Mouse (Mus musculus) retina, postnatal 1 day (tissue): ENCODE results near the gene Sf3b5.
A peak's percentile ranks its signal among the peaks of the same experiment; 100 is the strongest.

Source experiments
- DNase-seq: peaks from one replicate; pipeline ENCODE4 v3.0.0-alpha.2; 2012

Gene Sf3b5

GRCm38 (mm10) chr10:13005043-13005442 is at the start of gene Sf3b5:
Sf3b5 (plus strand) TSS chr10:13005343.
- DNase-seq, result no peak

DNA sequence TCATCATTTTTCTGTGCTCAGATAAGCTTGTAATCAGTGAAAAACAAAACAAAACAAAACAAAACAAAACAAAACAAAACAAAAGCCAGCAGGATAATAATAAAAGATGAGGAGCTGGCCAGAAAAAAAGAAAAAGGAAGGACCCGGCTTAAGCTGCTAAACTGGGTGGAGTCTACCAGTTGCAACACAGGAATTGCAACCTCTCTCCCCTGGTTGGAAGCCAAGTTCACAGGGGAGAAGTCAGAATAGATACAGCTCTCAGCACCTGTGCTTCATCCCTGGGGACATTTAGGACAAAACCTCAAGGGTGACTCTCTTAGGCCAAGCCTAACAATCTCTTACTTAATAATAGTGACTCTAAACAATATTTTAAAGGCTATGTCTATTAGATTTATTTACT is 49.3 kb upstream of the Sf3b5 start:
- no peak for DNase-seq

- DNase-seq, result no peak
Measured at GRCm38 (mm10) chr10:12957271-12957670, 47.9 kb upstream of the Sf3b5 start.

DNA sequence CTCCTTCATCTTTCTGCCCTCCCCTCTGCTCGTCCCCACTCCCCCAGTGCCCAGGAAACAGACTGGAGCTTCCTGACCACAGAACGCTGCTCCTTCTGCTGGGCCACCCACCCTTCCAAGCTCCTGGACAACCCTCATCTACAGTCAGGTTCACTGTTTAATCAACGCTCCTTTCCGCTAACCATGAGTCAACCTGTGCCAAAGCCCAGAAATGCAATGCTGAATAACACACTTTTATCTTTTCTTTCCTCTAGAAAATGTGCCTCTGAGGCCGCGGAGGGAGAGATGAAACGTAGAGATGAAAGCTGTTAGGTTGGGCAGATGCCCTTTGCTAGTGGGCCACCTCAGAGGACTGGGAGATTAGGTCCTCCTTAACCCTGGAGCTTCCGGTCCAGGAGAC is 43.6 kb upstream of the Sf3b5 start:
- DNase-seq, result no peak

DNA sequence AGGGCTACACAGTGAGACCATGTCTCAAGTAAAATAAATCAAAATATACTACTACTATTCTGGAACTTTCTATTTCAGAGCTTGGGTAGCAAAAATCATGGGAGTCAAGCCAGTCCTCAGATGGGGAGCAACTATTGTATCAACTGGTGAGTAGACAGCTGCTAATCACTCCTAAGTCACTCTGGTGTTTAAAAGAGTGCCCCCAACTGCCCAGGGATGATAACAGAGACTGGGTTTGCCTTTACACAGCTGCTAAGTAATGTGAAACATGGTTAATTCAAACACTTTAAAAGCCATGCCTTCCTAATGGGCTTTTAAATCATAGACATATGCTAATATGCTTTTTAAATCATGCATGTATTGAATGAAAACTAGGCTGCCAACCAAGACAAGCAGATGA is 42.9 kb upstream of the Sf3b5 start:
- no peak for DNase-seq

GRCm38 (mm10) chr10:12963362-12964147 is 41.6 kb upstream of the Sf3b5 start:
- peak; percentile 22 for DNase-seq

- peak; percentile 80 for DNase-seq
Measured at GRCm38 (mm10) chr10:12964151-12965075, 40.7 kb upstream of the Sf3b5 start, which contains the start of gene Stx11. Stx11 (minus strand) TSS chr10:12964298.

DNA sequence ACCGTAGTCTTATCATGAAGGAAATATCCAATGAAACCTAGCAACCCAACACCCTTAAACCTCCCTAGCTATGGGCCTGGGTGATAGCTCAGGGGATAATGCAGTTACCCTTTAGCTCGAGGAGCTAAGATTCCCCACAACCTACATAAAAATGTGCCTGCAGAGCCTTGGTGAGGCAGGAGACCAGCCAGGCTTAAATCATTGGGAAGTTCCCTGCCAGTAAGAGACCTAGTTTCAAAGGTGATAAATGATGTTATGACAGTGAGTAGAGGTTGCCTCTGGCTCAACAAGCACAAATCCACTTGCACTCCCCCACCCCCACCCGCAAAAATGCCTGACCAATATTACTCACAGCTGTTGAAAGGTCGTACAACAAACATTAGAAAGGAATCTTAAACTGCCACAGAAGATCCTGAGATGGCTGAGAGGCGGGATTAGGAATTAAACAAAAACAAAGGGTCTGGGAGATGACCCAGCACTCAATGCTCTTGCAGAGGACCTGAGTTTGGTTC is 39.4 kb upstream of the Sf3b5 start:
- DNase-seq, result no peak

DNA sequence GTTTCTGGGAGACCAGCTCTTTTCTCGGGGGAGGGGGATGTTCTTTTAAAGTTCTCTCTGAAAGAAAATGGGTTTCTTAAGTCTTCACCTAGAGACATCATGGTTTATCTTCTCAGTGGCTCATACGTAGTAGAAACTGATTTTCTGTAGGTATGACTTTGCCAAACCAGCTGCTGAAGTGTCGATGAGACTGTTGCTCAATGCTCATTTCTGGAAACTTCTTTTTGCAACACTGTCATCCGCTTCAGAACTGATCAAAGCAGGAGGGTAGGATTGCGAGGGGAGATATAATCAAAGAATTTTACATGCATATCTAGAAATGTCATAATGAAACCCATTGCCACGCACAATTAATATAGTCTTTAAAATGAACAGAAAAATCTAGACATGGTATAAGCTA is 30.6 kb upstream of the Sf3b5 start:
- no peak for DNase-seq

- no peak for DNase-seq
Measured at GRCm38 (mm10) chr10:12975461-12975860, 29.7 kb upstream of the Sf3b5 start.

- DNase-seq, result no peak
Measured at GRCm38 (mm10) chr10:12975957-12976356, 29.2 kb upstream of the Sf3b5 start.

- no peak for DNase-seq
Measured at GRCm38 (mm10) chr10:12976552-12976951, 28.6 kb upstream of the Sf3b5 start.

- no peak for DNase-seq
Measured at GRCm38 (mm10) chr10:12977787-12978212, 27.3 kb upstream of the Sf3b5 start.

DNA sequence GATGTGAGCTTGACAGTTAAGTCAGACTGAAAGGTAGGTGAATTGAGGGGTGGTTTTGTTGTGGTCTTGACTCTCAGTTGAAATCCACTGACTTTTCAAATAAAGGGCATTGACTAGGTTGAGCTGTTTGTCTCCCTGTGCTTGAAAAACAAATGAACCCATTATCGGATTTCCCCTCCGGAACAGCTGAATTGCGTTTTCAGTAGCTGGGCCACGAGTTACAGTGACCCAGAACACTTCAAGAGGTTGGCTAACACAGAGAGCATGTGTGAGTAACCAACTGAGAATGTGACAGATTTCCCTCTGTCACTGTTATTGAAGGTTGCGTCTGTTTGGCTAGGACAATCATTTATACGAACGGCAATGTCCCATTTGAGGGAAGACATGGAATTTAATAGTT is 24.1 kb upstream of the Sf3b5 start:
- DNase-seq, result no peak

- DNase-seq, result no peak
Measured at GRCm38 (mm10) chr10:12983516-12983915, 21.6 kb upstream of the Sf3b5 start.

DNA sequence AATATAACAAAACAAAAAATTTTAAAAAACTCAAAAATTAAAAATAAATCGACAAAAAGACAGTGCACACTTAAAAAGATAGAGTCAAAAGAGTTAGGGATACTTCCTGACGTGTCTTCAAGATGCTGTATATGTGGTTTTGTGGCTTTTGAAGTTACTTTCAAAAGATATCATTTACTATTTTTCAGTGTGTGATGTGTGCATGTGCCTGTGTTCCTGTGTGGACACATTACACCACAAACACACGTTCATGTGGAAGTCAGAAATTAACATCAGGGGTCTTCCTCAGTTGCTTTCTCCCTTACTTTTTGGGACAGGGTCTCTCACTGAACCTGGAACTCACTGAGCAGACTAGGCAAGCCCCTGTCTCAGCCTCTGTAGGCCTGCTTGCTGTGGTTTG is 20.1 kb upstream of the Sf3b5 start:
- DNase-seq, result no peak

DNA sequence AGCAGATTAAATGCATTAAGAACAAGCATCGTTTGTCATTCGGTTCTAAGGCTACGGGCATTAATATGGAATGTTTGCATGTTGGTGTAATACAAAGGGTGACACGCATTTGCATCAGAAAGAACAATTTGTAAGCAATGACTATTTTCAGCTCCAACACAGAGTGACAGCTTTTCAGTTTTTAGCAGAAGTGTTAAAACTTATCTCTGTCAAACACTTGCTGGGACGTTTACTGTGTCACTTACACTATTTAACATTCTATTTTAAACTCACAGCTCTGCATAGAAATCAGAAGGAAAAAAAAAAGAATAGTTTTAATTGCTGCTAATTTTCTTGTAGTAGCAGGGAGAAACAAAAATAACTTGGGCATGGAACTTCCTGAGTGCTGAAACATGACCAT is 18.7 kb upstream of the Sf3b5 start:
- no peak for DNase-seq

GRCm38 (mm10) chr10:12986943-12987342 is 18.2 kb upstream of the Sf3b5 start:
- no peak for DNase-seq

DNA sequence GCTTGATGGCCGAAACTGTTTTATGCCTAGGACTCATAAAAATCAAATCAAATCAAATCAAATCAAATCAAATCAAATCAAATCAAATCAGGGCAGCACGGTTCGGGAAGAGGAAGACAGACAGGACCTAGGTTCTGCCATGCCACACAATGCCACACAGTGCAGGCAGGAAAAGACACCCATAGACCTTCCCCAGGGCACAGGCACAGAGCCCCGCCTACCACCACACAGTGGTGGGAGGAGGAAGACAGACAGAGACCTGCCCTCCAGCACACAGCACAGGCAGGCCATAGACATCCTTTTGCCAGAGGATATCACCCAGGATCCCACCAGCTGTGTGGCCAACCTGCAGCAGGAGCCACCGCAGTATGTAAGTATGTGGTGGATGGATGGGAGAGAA is 13.2 kb upstream of the Sf3b5 start:
- peak; percentile 7 for DNase-seq

GRCm38 (mm10) chr10:12993411-12994039 is 11.6 kb upstream of the Sf3b5 start:
- no peak for DNase-seq

DNA sequence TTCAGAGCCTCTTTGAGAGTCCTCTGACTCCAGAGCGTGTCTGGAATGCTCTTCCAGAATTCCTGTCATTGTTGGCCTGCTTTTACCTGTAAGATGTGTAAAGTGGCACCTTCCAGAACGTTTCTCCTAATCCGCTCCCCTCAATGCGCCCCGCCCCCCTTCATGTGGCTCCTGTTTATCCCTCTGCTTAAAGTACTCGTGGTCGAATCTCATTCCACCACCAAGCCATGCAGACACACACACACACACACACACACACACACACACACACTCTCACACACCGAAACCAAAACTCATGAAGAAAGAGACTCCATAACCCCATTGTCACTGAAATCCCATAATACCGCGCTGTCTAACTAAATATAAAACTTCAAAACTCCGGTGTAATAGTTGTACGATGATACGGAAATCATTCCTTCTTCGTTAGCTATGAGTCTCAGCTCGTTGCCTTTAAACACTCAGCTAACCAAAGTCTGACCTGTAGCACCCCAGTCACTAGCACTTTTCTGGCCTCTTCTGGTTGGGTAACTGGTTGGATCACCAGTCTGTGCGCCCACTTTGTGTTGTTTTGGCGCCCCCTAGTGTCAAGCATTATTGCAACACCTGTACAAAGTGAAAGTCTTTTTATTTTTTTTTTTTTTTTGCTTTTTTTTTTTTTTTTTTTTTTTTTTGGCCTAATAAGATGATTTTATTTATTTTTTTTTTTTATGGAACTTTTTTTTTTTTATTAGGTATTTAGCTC is 8.2 kb upstream of the Sf3b5 start:
- DNase-seq, result peak; percentile 87
